Mouse (Mus musculus): ENCODE results near the gene Hs3st6. TPM values are rescaled to one million over a fixed set of nuclear protein-coding genes. Genes with fewer than 3 reads are reported as not detected.
"Not testable (repeated sequence)": the region's sequence is repeated elsewhere in the genome, so short reads cannot be mapped to it uniquely, and the experiment has no call there.

Hs3st6 gene
- 0.07 TPM in 1 of 2 replicates, not detected in the other for polyA plus RNA-seq (2015; fragmentation: Nextera tagmentation; extraction: Ambion mirVana)

GRCm38 (mm10) chr17:24752415-24753394, at the start of gene Hs3st6:
Hs3st6 (plus strand) TSS chr17:24752988.
- peak; percentile 72 for ATAC-seq (ENCODE audit: insufficient read depth)
- no peak within 1 kb of the TSS for H3K27ac ChIP-seq (replicated peaks)
- peaks cover 94% of the 10 kb centered on the region for H3K27me3 ChIP-seq
- 1% methylated on average over 77 of the region's 82 CpGs for WGBS (ENCODE audit: insufficient replicate concordance)
- peak within 1 kb of the TSS; percentile 18; the same call in 1 of the 2 replicates for H3K9ac ChIP-seq
- H3K4me3 ChIP-seq (replicated peaks) = peak within 1 kb of the TSS; percentile 53
- no peaks in the 10 kb centered on the region for H3K9me3 ChIP-seq (replicated peaks)
- peaks cover 15% of the 10 kb centered on the region for H3K4me1 ChIP-seq (replicated peaks)
- H3K36me3 ChIP-seq (replicated peaks) = no peaks in the 10 kb centered on the region
- peak within 1 kb of the TSS; percentile 78 for H3K4me2 ChIP-seq

- no peak for ATAC-seq (ENCODE audit: insufficient read depth)
- H3K4me3 ChIP-seq (replicated peaks) = no peak overlapping the region
- 83% methylated on average over 3 of the region's 3 CpGs for WGBS (ENCODE audit: insufficient replicate concordance)
Observed at GRCm38 (mm10) chr17:24705821-24706220, 47.0 kb upstream of the Hs3st6 start.

GRCm38 (mm10) chr17:24706982-24707800, 45.6 kb upstream of the Hs3st6 start, which contains the start of gene Tbl3:
Tbl3 (minus strand) TSS chr17:24707660.
- Histone ChIP-seq H3K27me3 (no peaks in the 10 kb centered on the region), H3K4me3 (replicated peaks) (peak within 1 kb of the TSS; percentile 78), H3K4me1 (replicated peaks) (peaks cover 34% of the 10 kb centered on the region), H3K9me3 (replicated peaks) (no peaks in the 10 kb centered on the region), H3K36me3 (replicated peaks) (peaks cover 19% of the 10 kb centered on the region), H3K9ac (peak within 1 kb of the TSS; percentile 70), H3K27ac (replicated peaks) (peak within 1 kb of the TSS; percentile 89), H3K4me2 (peak within 1 kb of the TSS; percentile 83)
- peak; percentile 80 for ATAC-seq (ENCODE audit: insufficient read depth)
- WGBS (ENCODE audit: insufficient replicate concordance) = 2% methylated on average over 32 of the region's 32 CpGs

More at GRCm38 (mm10) chr17:24705821-24706220, 47.0 kb upstream of the Hs3st6 start:
- H3K27me3 ChIP-seq = no peaks in the 10 kb centered on the region
- H3K27ac ChIP-seq (replicated peaks) = no peak overlapping the region
- H3K9me3 ChIP-seq (replicated peaks) = no peaks in the 10 kb centered on the region
- H3K4me1 ChIP-seq (replicated peaks) = peaks cover 34% of the 10 kb centered on the region
- H3K4me2 ChIP-seq = 0 out of 2 replicates have a peak overlapping the region, but pooled peaks have one; percentile 83
- peaks cover 33% of the 10 kb centered on the region for H3K36me3 ChIP-seq (replicated peaks)
- no peak overlapping the region for H3K9ac ChIP-seq

- peak; percentile 63 for ATAC-seq (ENCODE audit: insufficient read depth)
- Histone ChIP-seq H3K9me3 (replicated peaks) (no peaks in the 10 kb centered on the region), H3K4me3 (replicated peaks) (peak overlapping the region; percentile 78), H3K27me3 (no peaks in the 10 kb centered on the region), H3K4me1 (replicated peaks) (peaks cover 34% of the 10 kb centered on the region), H3K27ac (replicated peaks) (peak overlapping the region; percentile 89), H3K4me2 (peak overlapping the region; percentile 83), H3K9ac (peak overlapping the region; percentile 70), H3K36me3 (replicated peaks) (peaks cover 16% of the 10 kb centered on the region)
- WGBS (ENCODE audit: insufficient replicate concordance) = 2% methylated on average over 24 of the region's 24 CpGs
Observed at GRCm38 (mm10) chr17:24707801-24708425, 44.9 kb upstream of the Hs3st6 start.

GRCm38 (mm10) chr17:24708646-24709045, 44.1 kb upstream of the Hs3st6 start:
- H3K4me1 ChIP-seq (replicated peaks) = peaks cover 34% of the 10 kb centered on the region
- H3K9ac ChIP-seq = no peak overlapping the region
- no peaks in the 10 kb centered on the region for H3K27me3 ChIP-seq
- peaks cover 16% of the 10 kb centered on the region for H3K36me3 ChIP-seq (replicated peaks)
- WGBS (ENCODE audit: insufficient replicate concordance) = 8% methylated on average over 2 of the region's 2 CpGs
- H3K4me2 ChIP-seq = peak overlapping the region; percentile 83
- H3K4me3 ChIP-seq (replicated peaks) = peak overlapping the region; percentile 78
- no peak overlapping the region for H3K27ac ChIP-seq (replicated peaks)
- no peak for ATAC-seq (ENCODE audit: insufficient read depth)
- no peaks in the 10 kb centered on the region for H3K9me3 ChIP-seq (replicated peaks)

- peaks cover 17% of the 10 kb centered on the region for H3K36me3 ChIP-seq (replicated peaks)
- H3K27me3 ChIP-seq = no peaks in the 10 kb centered on the region
- H3K9me3 ChIP-seq (replicated peaks) = no peaks in the 10 kb centered on the region
- ATAC-seq (ENCODE audit: insufficient read depth) = no peak
- H3K27ac ChIP-seq (replicated peaks) = no peak overlapping the region
- 83% methylated on average over 6 of the region's 6 CpGs for WGBS (ENCODE audit: insufficient replicate concordance)
- no peak overlapping the region for H3K9ac ChIP-seq
- no peak overlapping the region for H3K4me3 ChIP-seq (replicated peaks)
- H3K4me2 ChIP-seq = no peak overlapping the region
- H3K4me1 ChIP-seq (replicated peaks) = peaks cover 19% of the 10 kb centered on the region
Observed at GRCm38 (mm10) chr17:24715556-24715955, 37.2 kb upstream of the Hs3st6 start.

GRCm38 (mm10) chr17:24716166-24716682, 36.6 kb upstream of the Hs3st6 start:
- Histone ChIP-seq H3K9me3 (replicated peaks) (no peaks in the 10 kb centered on the region), H3K4me3 (replicated peaks) (no peak overlapping the region), H3K9ac (no peak overlapping the region), H3K36me3 (replicated peaks) (peaks cover 18% of the 10 kb centered on the region), H3K4me1 (replicated peaks) (peaks cover 21% of the 10 kb centered on the region), H3K4me2 (no peak overlapping the region), H3K27ac (replicated peaks) (no peak overlapping the region), H3K27me3 (no peaks in the 10 kb centered on the region)
- 87% methylated on average over 15 of the region's 15 CpGs for WGBS (ENCODE audit: insufficient replicate concordance)
- no peak for ATAC-seq (ENCODE audit: insufficient read depth)

- peaks cover 38% of the 10 kb centered on the region for H3K4me1 ChIP-seq (replicated peaks)
- no peaks in the 10 kb centered on the region for H3K9me3 ChIP-seq (replicated peaks)
- peak within 1 kb of the TSS; percentile 89 for H3K4me2 ChIP-seq
- peak within 1 kb of the TSS; percentile 84 for H3K9ac ChIP-seq
- H3K4me3 ChIP-seq (replicated peaks) = peak within 1 kb of the TSS; percentile 92
- WGBS (ENCODE audit: insufficient replicate concordance) = 64% methylated on average over 4 of the region's 4 CpGs
- H3K36me3 ChIP-seq (replicated peaks) = peaks cover 33% of the 10 kb centered on the region
- H3K27ac ChIP-seq (replicated peaks) = 0 out of 2 replicates have a peak within 1 kb of the TSS, but pooled peaks have one; percentile 25
- no peak for ATAC-seq (ENCODE audit: insufficient read depth)
- H3K27me3 ChIP-seq = no peaks in the 10 kb centered on the region
Observed at GRCm38 (mm10) chr17:24717943-24718342, 34.8 kb upstream of the Hs3st6 start, which contains the start of the genes Rnf151 and Rps2. Rnf151 (minus strand) TSS chr17:24718063. Rps2 (plus strand) TSS chr17:24718116.

- peaks cover 33% of the 10 kb centered on the region for H3K36me3 ChIP-seq (replicated peaks)
- not testable (repeated sequence) for H3K9me3 ChIP-seq (replicated peaks); H3K27me3 ChIP-seq; ATAC-seq (ENCODE audit: insufficient read depth)
- WGBS (ENCODE audit: insufficient replicate concordance) = 34% methylated on average over 5 of the region's 5 CpGs
- H3K4me3 ChIP-seq (replicated peaks) = peak overlapping the region; percentile 92
- H3K27ac ChIP-seq (replicated peaks) = peak overlapping the region; percentile 25; the same call in 1 of the 2 replicates
- H3K9ac ChIP-seq = peak overlapping the region; percentile 84
- peaks cover 47% of the 10 kb centered on the region for H3K4me1 ChIP-seq (replicated peaks)
- H3K4me2 ChIP-seq = peak overlapping the region; percentile 89
Observed at GRCm38 (mm10) chr17:24718938-24719337, 33.9 kb upstream of the Hs3st6 start.
